Mouse (Mus musculus): ENCODE data around the gene Ube2v1. TPM values are rescaled to one million over a fixed set of nuclear protein-coding genes. Genes with fewer than 3 reads are reported as not detected.

The Ube2v1 gene
- polyA plus RNA-seq, 1 experiment from 2014 or later = 416 TPM

DNA sequence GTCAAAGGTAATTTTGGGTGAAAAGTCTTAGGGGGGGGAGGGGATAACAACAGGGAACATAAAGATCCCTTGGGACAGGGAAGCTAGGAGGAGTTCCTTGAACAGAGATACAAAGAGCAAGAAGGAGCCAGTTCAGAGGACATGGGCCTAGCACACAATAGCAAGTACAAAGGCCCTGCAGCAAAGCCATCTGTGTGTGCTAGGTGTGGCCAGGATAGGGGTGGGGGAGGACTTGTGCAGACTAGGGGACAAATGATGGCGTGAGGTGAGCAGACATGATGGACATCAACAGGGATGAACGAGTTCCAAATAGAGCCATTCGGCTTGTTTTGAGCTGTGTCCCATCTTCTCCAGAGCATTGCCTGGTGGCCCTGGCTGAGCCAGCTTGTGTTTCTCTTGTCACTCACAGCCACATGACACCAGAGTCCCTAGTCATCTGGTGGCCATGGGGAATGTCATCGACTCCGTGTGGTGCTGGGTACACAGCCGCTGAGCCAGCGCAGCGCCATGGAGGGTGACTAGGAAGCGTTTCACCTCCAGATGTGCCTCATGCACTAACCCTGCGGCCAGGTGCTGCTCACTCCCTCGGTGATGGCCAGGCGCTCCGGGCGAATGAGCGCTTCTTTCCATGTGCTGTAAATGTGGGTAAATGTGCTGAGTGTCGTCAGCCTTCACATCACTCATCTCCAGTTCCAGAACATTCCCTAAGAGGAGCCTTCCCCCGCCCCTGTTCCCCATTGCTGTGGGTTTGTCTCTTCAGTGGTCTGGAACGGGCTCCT is 60.3 kb downstream of the Ube2v1 start:
- Histone ChIP-seq H3K27ac (peak overlapping the region; percentile 11; the same call in 1 of the 2 replicates), H3K9me3 (no peaks in the 10 kb centered on the region), H3K36me3 (replicated peaks) (no peaks in the 10 kb centered on the region), H3K27me3 (ENCODE audit: poor library complexity, severe bottlenecking) (no peaks in the 10 kb centered on the region), H3K4me3 (no peak overlapping the region), H3K4me1 (peaks cover 9% of the 10 kb centered on the region)
- no peak for DNase-seq (ENCODE audit: extremely low spot score, low spot score)
- 93% methylated on average over 18 of the region's 18 CpGs for WGBS

DNA sequence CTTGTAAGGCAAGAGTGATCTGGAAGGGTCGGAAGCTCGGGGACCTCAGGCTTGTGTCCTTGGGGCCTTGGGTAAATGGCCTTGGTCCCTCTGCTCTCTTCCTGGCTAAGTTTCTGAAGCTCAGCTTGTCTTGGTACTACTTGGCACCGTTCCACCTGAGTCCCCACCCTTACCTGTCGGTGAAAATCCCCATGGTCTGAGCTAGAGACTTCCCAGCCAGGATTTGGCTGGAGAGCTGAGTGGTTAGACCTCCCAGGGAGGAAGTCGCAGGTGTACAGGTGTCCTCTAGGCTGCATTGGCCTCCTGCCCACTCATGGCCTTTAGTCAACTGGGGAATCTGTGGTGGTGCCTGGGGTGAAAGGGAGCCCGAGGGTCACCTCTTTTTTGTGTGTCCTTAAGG is 61.1 kb downstream of the Ube2v1 start:
- WGBS = 95% methylated on average over 6 of the region's 6 CpGs
- no peaks in the 10 kb centered on the region for H3K9me3 ChIP-seq
- H3K27ac ChIP-seq = no peak overlapping the region
- H3K4me3 ChIP-seq = no peak overlapping the region
- H3K4me1 ChIP-seq = peaks cover 11% of the 10 kb centered on the region
- no peaks in the 10 kb centered on the region for H3K36me3 ChIP-seq (replicated peaks)
- DNase-seq (ENCODE audit: extremely low spot score, low spot score) = no peak
- no peaks in the 10 kb centered on the region for H3K27me3 ChIP-seq (ENCODE audit: poor library complexity, severe bottlenecking)

- H3K27ac ChIP-seq = peak overlapping the region; percentile 40; the same call in 1 of the 2 replicates
- WGBS = 75% methylated on average over 13 of the region's 13 CpGs
Observed at GRCm38 (mm10) chr2:167569934-167570651, 61.8 kb downstream of the Ube2v1 start.

GRCm38 (mm10) chr2:167568112-167568511 is 63.8 kb downstream of the Ube2v1 start:
- Histone ChIP-seq H3K4me3 (no peak overlapping the region), H3K27me3 (ENCODE audit: poor library complexity, severe bottlenecking) (no peaks in the 10 kb centered on the region), H3K27ac (no peak overlapping the region), H3K9me3 (no peaks in the 10 kb centered on the region), H3K4me1 (peaks cover 37% of the 10 kb centered on the region), H3K36me3 (replicated peaks) (no peaks in the 10 kb centered on the region)
- no peak for DNase-seq (ENCODE audit: extremely low spot score, low spot score)
- 86% methylated on average over 9 of the region's 9 CpGs for WGBS

More at GRCm38 (mm10) chr2:167569934-167570651, 61.8 kb downstream of the Ube2v1 start:
- no peaks in the 10 kb centered on the region for H3K36me3 ChIP-seq (replicated peaks)
- no peaks in the 10 kb centered on the region for H3K27me3 ChIP-seq (ENCODE audit: poor library complexity, severe bottlenecking)
- no peak for DNase-seq (ENCODE audit: extremely low spot score, low spot score)
- H3K4me1 ChIP-seq = peaks cover 17% of the 10 kb centered on the region
- no peaks in the 10 kb centered on the region for H3K9me3 ChIP-seq
- H3K4me3 ChIP-seq = no peak overlapping the region

- Histone ChIP-seq H3K4me1 (peaks cover 52% of the 10 kb centered on the region), H3K27ac (peak overlapping the region; percentile 80), H3K36me3 (replicated peaks) (no peaks in the 10 kb centered on the region), H3K9me3 (no peaks in the 10 kb centered on the region), H3K4me3 (peak overlapping the region; percentile 24), H3K27me3 (ENCODE audit: poor library complexity, severe bottlenecking) (peaks cover 8% of the 10 kb centered on the region)
- WGBS = 21% methylated on average over 19 of the region's 19 CpGs
- DNase-seq (ENCODE audit: extremely low spot score, low spot score) = peak; percentile 38
Observed at GRCm38 (mm10) chr2:167565682-167566081, 66.2 kb downstream of the Ube2v1 start.

DNA sequence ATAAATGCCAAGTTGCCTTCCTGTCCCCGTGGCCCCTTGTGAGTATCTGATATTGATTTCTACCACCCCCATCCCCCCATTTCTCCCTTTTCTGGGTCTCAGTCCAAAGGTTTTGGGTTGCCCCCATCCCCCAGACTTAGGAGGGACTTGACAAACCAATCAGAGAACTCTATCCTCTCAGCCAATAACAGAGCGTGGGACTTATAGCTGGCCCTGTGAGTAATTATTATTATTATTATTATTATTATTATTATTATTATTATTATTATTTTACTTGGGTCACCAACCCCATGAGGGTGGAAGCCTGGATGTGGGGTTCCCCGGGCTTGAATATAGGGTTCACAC is 66.6 kb downstream of the Ube2v1 start:
- 74% methylated on average over 3 of the region's 3 CpGs for WGBS
- DNase-seq (ENCODE audit: extremely low spot score, low spot score) = no peak

DNA sequence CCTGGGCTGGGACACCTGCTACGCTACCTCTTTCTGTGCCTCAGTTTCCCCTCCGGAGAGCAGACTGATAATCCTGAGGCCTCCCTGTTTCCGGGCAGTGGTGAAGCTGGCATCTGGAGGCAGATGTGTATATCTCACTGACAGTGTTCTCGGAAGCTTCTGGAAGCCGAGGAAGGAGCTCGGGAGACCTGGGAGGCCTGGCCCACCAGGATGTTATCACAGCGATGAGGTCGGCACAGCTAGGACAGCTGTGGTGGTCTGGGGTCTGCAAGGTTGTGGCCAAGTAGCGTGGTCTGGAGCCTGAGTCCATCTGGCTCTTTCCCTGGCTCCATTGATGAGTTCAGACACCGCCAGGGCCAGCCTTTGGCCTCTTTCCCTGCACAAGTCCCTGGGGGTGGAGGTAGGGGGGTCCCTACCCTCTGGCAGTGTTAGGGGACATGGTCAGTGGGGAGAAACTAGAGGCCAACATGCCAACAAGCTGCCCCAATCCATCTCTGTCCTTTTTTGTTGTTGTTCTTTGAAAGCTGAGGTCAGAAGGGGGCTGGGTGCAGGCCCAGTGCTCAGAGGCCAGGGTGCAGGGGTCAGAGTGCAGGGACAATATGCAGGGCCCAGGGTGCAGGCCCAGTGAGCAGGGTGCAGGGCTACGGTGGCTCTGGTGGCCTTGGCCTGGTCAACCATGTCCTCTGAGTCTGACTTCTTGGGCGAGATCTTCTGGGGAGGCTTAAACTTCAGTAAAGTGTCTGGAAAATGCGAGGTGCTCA is 67.2 kb downstream of the Ube2v1 start:
- H3K4me1 ChIP-seq = peaks cover 56% of the 10 kb centered on the region
- DNase-seq (ENCODE audit: extremely low spot score, low spot score) = no peak
- 81% methylated on average over 13 of the region's 13 CpGs for WGBS
- H3K27me3 ChIP-seq (ENCODE audit: poor library complexity, severe bottlenecking) = peaks cover 17% of the 10 kb centered on the region
- no peaks in the 10 kb centered on the region for H3K9me3 ChIP-seq
- H3K27ac ChIP-seq = peak overlapping the region; percentile 77
- H3K36me3 ChIP-seq (replicated peaks) = no peaks in the 10 kb centered on the region
- H3K4me3 ChIP-seq = no peak overlapping the region

More for the DNA sequence above, 66.6 kb downstream of the Ube2v1 start:
- Histone ChIP-seq H3K36me3 (replicated peaks) (no peaks in the 10 kb centered on the region), H3K4me3 (peak overlapping the region; percentile 24; the same call in 1 of the 2 replicates), H3K27me3 (ENCODE audit: poor library complexity, severe bottlenecking) (peaks cover 12% of the 10 kb centered on the region), H3K9me3 (no peaks in the 10 kb centered on the region), H3K27ac (peak overlapping the region; percentile 80), H3K4me1 (peaks cover 55% of the 10 kb centered on the region)

GRCm38 (mm10) chr2:167563703-167564102 is 68.2 kb downstream of the Ube2v1 start:
- WGBS = 61% methylated on average over 12 of the region's 12 CpGs

GRCm38 (mm10) chr2:167563035-167563434 is 68.9 kb downstream of the Ube2v1 start:
- peaks cover 67% of the 10 kb centered on the region for H3K4me1 ChIP-seq
- DNase-seq (ENCODE audit: extremely low spot score, low spot score) = no peak
- no peaks in the 10 kb centered on the region for H3K9me3 ChIP-seq
- no peak overlapping the region for H3K4me3 ChIP-seq
- H3K27ac ChIP-seq = peak overlapping the region; percentile 77; the same call in 1 of the 2 replicates
- 76% methylated on average over 5 of the region's 5 CpGs for WGBS
- H3K27me3 ChIP-seq (ENCODE audit: poor library complexity, severe bottlenecking) = peaks cover 32% of the 10 kb centered on the region
- no peaks in the 10 kb centered on the region for H3K36me3 ChIP-seq (replicated peaks)

More at GRCm38 (mm10) chr2:167563703-167564102, 68.2 kb downstream of the Ube2v1 start:
- H3K9me3 ChIP-seq = no peaks in the 10 kb centered on the region
- H3K4me3 ChIP-seq = no peak overlapping the region
- DNase-seq (ENCODE audit: extremely low spot score, low spot score) = no peak
- H3K27me3 ChIP-seq (ENCODE audit: poor library complexity, severe bottlenecking) = peaks cover 28% of the 10 kb centered on the region
- peak overlapping the region; percentile 77 for H3K27ac ChIP-seq
- H3K4me1 ChIP-seq = peaks cover 66% of the 10 kb centered on the region
- H3K36me3 ChIP-seq (replicated peaks) = no peaks in the 10 kb centered on the region

DNA sequence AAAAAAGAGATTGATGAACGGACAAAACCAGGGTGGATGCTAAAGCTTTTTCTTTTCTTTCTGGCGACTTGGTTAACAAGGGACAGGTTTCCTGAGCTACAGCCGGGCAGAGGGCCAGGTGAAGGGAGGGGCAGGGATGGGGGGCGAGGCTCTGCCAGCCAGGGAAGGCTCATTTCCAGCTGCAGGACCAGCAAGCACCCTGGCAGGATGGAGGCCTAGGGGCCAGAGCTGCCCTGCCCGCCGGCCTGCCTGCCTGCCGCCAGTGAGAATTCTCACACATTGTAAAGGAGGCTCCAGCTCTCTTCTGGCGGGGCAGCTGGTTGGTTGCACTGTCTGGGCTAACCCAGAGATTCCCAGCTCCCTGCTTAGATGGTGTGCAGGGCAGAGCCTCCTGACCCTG is 69.8 kb downstream of the Ube2v1 start:
- H3K27ac ChIP-seq = peak overlapping the region; percentile 77
- peaks cover 32% of the 10 kb centered on the region for H3K27me3 ChIP-seq (ENCODE audit: poor library complexity, severe bottlenecking)
- no peaks in the 10 kb centered on the region for H3K36me3 ChIP-seq (replicated peaks)
- H3K9me3 ChIP-seq = no peaks in the 10 kb centered on the region
- H3K4me1 ChIP-seq = peaks cover 66% of the 10 kb centered on the region
- no peak overlapping the region for H3K4me3 ChIP-seq
- WGBS = 49% methylated on average over 8 of the region's 8 CpGs
- no peak for DNase-seq (ENCODE audit: extremely low spot score, low spot score)

GRCm38 (mm10) chr2:167559413-167559812 is 72.5 kb downstream of the Ube2v1 start:
- no peaks in the 10 kb centered on the region for H3K36me3 ChIP-seq (replicated peaks)
- H3K4me3 ChIP-seq = peak overlapping the region; percentile 38
- peak overlapping the region; percentile 82 for H3K27ac ChIP-seq
- DNase-seq (ENCODE audit: extremely low spot score, low spot score) = no peak
- WGBS = 14% methylated on average over 27 of the region's 27 CpGs
- no peaks in the 10 kb centered on the region for H3K9me3 ChIP-seq
- H3K27me3 ChIP-seq (ENCODE audit: poor library complexity, severe bottlenecking) = peaks cover 32% of the 10 kb centered on the region
- H3K4me1 ChIP-seq = peaks cover 52% of the 10 kb centered on the region

All from forebrain, embryonic 10.5 days (tissue).